Mouse (Mus musculus): ENCODE measurements around the gene Sez6l2. TPM values are rescaled to one million over a fixed set of nuclear protein-coding genes. Genes with fewer than 3 reads are reported as not detected.
A peak's percentile ranks its signal among the peaks of the same experiment; 100 is the strongest.

Gene Sez6l2
- polyA plus RNA-seq, 1 experiment, result 2.6 TPM

- Histone ChIP-seq H3K4me1 (ENCODE audit: control insufficient read depth, insufficient read depth, low read length) (peaks cover 13% of the 10 kb centered on the region), H3K4me3 (ENCODE audit: insufficient read depth, low read length) (peak overlapping the region; percentile 100), H3K27ac (ENCODE audit: insufficient read depth, low read depth, low read length) (peak overlapping the region; percentile 31; the same call in 1 of the 2 replicates)
- TF ChIP-seq POLR2A (IDR thresholded peaks at IDR 0.05; ENCODE audit: borderline replicate concordance, low read depth, low read length) (no peak), CTCF (IDR thresholded peaks at IDR 0.05; ENCODE audit: low read depth, low read length) (no peak)
These were observed 21.3 kb upstream of the Sez6l2 start for GRCm38 (mm10) chr7:126929046-126929445.

DNA sequence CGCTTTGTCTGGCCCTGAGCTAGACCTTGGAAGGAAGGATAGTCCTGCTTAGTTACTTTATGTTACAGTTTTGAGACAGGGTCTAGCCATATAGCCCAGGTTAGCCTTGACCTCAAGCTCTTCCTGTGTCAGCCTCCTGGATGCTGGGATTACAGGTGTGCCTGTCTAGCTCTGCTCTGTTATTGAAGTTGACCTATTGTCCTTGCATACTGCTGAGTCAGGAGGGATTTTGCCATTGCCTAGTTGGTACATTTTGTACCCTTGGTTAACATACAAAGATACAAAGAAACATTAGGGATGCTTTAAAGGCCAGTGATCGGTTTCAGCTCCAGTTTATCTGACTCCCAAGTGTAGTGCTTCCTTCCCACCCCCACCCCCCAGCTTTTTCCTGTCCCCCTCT is 17.7 kb upstream of the Sez6l2 start:
- TF ChIP-seq CTCF (IDR thresholded peaks at IDR 0.05; ENCODE audit: low read depth, low read length) (no peak), POLR2A (IDR thresholded peaks at IDR 0.05; ENCODE audit: borderline replicate concordance, low read depth, low read length) (no peak)
- H3K4me3 ChIP-seq (ENCODE audit: insufficient read depth, low read length), result no peak overlapping the region
- H3K4me1 ChIP-seq (ENCODE audit: control insufficient read depth, insufficient read depth, low read length), result peaks cover 17% of the 10 kb centered on the region
- H3K27ac ChIP-seq (ENCODE audit: insufficient read depth, low read depth, low read length), result no peak overlapping the region

DNA sequence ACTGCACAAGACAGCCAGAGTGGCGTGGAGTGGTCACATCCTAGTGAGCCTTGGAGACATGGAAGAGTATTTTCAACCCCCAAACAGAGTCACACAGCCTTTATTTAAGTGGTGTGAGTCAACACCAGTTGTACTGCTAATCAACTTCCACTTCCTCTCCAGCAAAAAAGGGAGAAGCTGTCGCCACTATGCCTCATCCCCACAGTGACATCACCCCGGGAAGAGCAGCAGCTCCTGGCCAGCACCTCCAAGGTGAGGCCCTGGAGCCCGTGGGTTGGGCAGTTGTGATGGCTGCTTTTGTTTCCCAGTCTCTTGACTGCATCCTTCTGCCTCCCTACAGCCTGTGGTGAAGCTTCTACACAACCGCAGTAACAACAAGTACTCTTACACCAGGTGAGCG is 9.2 kb upstream of the Sez6l2 start:
- Histone ChIP-seq H3K27ac (ENCODE audit: insufficient read depth, low read depth, low read length) (peak overlapping the region; percentile 83), H3K4me1 (ENCODE audit: control insufficient read depth, insufficient read depth, low read length) (peaks cover 36% of the 10 kb centered on the region), H3K4me3 (ENCODE audit: insufficient read depth, low read length) (no peak overlapping the region)
- TF ChIP-seq POLR2A (IDR thresholded peaks at IDR 0.05; ENCODE audit: borderline replicate concordance, low read depth, low read length), result no peak
- no peak for TF ChIP-seq CTCF (IDR thresholded peaks at IDR 0.05; ENCODE audit: low read depth, low read length)

DNA sequence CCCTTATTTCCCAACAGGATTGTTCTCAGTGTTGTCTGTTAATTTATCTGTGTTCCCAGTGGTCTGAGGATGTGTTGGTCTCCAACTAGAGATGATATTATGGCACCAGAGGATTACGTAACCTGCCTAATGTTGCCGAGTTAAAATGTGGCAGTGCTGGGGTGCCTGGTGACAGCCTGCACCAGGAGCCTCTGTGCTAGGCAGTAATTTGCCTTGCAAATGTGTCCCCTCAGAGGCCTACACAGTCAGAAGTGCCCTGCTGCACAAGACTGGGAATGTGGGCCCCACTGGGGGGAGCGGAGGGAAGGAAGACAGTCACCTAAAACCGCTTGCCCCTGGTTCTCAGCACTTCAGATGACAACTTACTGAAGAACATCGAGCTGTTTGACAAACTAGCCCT is 8.6 kb upstream of the Sez6l2 start:
- H3K27ac ChIP-seq (ENCODE audit: insufficient read depth, low read depth, low read length), result no peak overlapping the region
- no peak overlapping the region for H3K4me3 ChIP-seq (ENCODE audit: insufficient read depth, low read length)
- TF ChIP-seq POLR2A (IDR thresholded peaks at IDR 0.05; ENCODE audit: borderline replicate concordance, low read depth, low read length) (no peak), CTCF (IDR thresholded peaks at IDR 0.05; ENCODE audit: low read depth, low read length) (no peak)
- H3K4me1 ChIP-seq (ENCODE audit: control insufficient read depth, insufficient read depth, low read length), result peaks cover 34% of the 10 kb centered on the region

DNA sequence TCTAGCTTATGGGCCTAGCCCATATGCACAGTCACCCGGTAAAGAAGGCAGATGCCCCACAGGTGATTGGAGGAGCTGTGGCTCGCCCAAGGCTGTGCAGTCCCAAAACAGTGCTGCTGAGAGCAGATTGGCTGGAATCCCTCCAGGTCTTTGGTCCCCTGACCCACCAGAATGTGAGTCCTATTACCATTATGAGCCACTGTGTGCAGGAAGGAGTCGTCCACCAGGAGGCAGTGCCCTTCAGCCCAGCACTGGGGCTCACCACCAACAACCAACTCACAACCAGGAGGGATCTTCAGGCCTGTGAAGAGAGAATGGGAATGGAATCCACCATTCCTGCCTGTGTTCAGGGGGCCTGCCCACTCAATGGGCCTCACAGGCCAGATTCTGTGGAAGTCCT is 3.8 kb upstream of the Sez6l2 start:
- TF ChIP-seq CTCF (IDR thresholded peaks at IDR 0.05; ENCODE audit: low read depth, low read length) (peak; percentile 13; the same call in 1 of the 2 replicates), POLR2A (IDR thresholded peaks at IDR 0.05; ENCODE audit: borderline replicate concordance, low read depth, low read length) (no peak)
- Histone ChIP-seq H3K4me1 (ENCODE audit: control insufficient read depth, insufficient read depth, low read length) (peaks cover 16% of the 10 kb centered on the region), H3K4me3 (ENCODE audit: insufficient read depth, low read length) (no peak overlapping the region), H3K27ac (ENCODE audit: insufficient read depth, low read depth, low read length) (no peak overlapping the region)

- Histone ChIP-seq H3K4me3 (ENCODE audit: insufficient read depth, low read length) (no peak overlapping the region), H3K27ac (ENCODE audit: insufficient read depth, low read depth, low read length) (no peak overlapping the region), H3K4me1 (ENCODE audit: control insufficient read depth, insufficient read depth, low read length) (peaks cover 10% of the 10 kb centered on the region)
- TF ChIP-seq CTCF (IDR thresholded peaks at IDR 0.05; ENCODE audit: low read depth, low read length), result no peak
- no peak for TF ChIP-seq POLR2A (IDR thresholded peaks at IDR 0.05; ENCODE audit: borderline replicate concordance, low read depth, low read length)
These were observed 1.7 kb upstream of the Sez6l2 start for GRCm38 (mm10) chr7:126948626-126949025.

DNA sequence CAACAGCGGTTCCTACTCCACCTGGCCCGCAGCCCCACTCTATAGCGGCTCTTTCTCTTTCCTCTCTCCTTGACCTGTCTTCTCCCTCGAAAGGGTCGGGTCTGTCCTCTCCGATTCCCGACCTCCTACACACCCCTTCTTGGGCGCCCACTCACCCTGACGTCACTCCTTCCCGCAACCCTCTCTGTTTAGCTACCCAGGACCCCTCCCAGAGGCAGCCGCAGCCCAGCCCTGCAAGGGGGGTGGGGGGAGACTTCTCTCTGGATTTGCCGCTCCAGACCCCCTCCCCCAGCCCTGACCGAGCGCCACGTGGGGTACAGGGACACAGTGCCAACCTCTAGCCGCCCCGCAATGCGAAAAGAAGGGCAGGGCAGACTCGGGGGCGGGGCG is 965 bp upstream of the Sez6l2 start, which contains the start of gene Asphd1:
Gene Asphd1 (minus strand): TSS at position 180 of the 390 bp plus-strand sequence.
- no peak within 1 kb of the TSS for H3K27ac ChIP-seq (ENCODE audit: insufficient read depth, low read depth, low read length)
- no peak for TF ChIP-seq POLR2A (IDR thresholded peaks at IDR 0.05; ENCODE audit: borderline replicate concordance, low read depth, low read length)
- TF ChIP-seq CTCF (IDR thresholded peaks at IDR 0.05; ENCODE audit: low read depth, low read length), result no peak
- peaks cover 10% of the 10 kb centered on the region for H3K4me1 ChIP-seq (ENCODE audit: control insufficient read depth, insufficient read depth, low read length)
- H3K4me3 ChIP-seq (ENCODE audit: insufficient read depth, low read length), result peak within 1 kb of the TSS; percentile 59

DNA sequence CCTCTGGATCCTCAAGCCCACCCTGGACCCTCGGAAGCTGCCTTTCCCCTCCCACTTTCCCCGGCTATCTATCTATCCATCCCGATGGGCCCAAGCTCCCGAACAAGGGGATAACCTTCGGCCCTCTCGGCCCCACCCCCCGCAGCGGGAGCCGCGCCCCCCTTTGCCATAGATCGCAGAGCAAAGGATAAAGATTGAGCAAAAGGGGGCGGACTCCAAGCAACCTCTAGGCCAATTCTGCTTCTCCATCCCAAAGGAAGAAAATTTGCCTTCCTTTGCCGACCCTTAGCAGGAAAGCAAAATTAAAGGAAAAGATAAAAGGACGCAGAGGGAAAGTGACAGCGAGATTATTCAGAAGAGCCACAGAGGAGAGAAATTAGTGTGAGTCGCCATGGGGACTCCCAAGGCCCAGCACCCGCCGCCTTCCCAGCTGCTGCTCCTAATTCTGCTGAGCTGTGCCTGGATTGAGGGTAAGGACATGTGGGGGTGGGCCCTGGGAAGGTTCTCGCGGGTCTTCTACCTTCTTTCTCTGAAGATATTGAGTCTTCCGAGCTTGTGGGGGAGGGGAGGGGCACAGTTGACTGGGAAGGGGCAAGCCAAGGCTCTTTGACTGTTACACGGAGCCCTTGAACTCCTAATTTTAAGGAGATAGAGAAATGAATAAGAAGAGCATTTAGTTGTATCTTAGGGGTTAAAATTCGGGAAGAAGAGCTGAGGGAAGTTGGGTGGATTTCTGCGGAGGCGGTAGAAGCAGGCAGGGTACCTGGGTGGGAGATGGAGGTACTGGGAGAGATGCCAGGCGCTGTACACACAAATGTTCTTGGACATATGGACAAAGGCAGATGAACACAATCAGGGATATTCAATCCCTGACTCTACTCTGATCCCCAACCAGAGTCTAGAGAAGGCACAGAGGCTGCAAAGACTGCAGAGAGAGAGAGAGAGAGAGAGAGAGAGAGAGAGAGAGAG is 568 bp downstream of the Sez6l2 start:
- Histone ChIP-seq H3K27ac (ENCODE audit: insufficient read depth, low read depth, low read length) (no peak overlapping the region), H3K4me1 (ENCODE audit: control insufficient read depth, insufficient read depth, low read length) (peaks cover 21% of the 10 kb centered on the region), H3K4me3 (ENCODE audit: insufficient read depth, low read length) (no peak overlapping the region)
- TF ChIP-seq CTCF (IDR thresholded peaks at IDR 0.05; ENCODE audit: low read depth, low read length) (no peak), POLR2A (IDR thresholded peaks at IDR 0.05; ENCODE audit: borderline replicate concordance, low read depth, low read length) (no peak)

- Histone ChIP-seq H3K4me3 (ENCODE audit: insufficient read depth, low read length) (no peak overlapping the region), H3K4me1 (ENCODE audit: control insufficient read depth, insufficient read depth, low read length) (peaks cover 21% of the 10 kb centered on the region), H3K27ac (ENCODE audit: insufficient read depth, low read depth, low read length) (no peak overlapping the region)
- TF ChIP-seq POLR2A (IDR thresholded peaks at IDR 0.05; ENCODE audit: borderline replicate concordance, low read depth, low read length) (no peak), CTCF (IDR thresholded peaks at IDR 0.05; ENCODE audit: low read depth, low read length) (no peak)
These were observed 1.4 kb downstream of the Sez6l2 start for GRCm38 (mm10) chr7:126951741-126952140.

- no peak for TF ChIP-seq CTCF (IDR thresholded peaks at IDR 0.05; ENCODE audit: low read depth, low read length)
- no peak for TF ChIP-seq POLR2A (IDR thresholded peaks at IDR 0.05; ENCODE audit: borderline replicate concordance, low read depth, low read length)
- H3K4me3 ChIP-seq (ENCODE audit: insufficient read depth, low read length), result no peak overlapping the region
- H3K4me1 ChIP-seq (ENCODE audit: control insufficient read depth, insufficient read depth, low read length), result peaks cover 21% of the 10 kb centered on the region
- no peak overlapping the region for H3K27ac ChIP-seq (ENCODE audit: insufficient read depth, low read depth, low read length)
These were observed 2.3 kb downstream of the Sez6l2 start for GRCm38 (mm10) chr7:126952646-126953045.
